Mouse (Mus musculus) CH12F3 (cell line): ENCODE data around the gene Gm20388.
"Not testable (repeated sequence)": the region's sequence is repeated elsewhere in the genome, so short reads cannot be mapped to it uniquely, and the experiment has no call there.

Experiments used
- in situ Hi-C: fragments of 300-500 bp; cut with MboI; formaldehyde crosslinking; loops from 2 replicates; pipeline ENCODE4 v1.14.3; 2020; ENCODE audit warnings: low sequenced_read_pairs

Gene Gm20388

GRCm38 (mm10) chr8:123190678-123191077, 3280.0 kb downstream of the Gm20388 start:
- in situ Hi-C loops = loop anchor here (10.0 kb wide), 2 partner anchors 56 to 286 kb away; no protein-coding TSS in a partner anchor

DNA sequence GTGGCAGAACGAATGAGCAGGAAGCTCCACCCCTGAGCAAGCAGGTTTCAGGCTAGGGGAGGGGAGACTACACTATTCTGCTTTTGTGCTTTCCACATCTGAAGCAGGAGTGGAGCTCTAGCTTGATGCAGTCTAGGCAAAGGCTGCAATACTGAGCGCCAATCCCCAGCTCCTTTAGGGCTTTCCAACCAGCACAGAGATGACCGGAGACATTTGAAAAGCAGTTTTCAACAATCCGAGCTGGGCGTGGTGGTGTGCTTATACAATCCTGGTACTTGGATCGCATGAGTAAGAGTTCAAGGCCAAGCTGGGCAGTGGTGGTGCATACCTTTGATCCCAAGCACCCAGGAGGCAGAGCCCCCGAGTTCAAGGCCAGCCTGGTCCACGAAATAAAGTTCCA, 3281.3 kb downstream of the Gm20388 start:
- in situ Hi-C loops = loop anchor here (10.0 kb wide), 2 partner anchors 57 to 287 kb away; no protein-coding TSS in a partner anchor

- in situ Hi-C loops = loop anchor here (10.0 kb wide), 2 partner anchors 59 to 289 kb away; no protein-coding TSS in a partner anchor
Measured at GRCm38 (mm10) chr8:123193771-123194170, 3283.1 kb downstream of the Gm20388 start.

- in situ Hi-C loops = loop anchor here (10.0 kb wide), 2 partner anchors 62 to 292 kb away; no protein-coding TSS in a partner anchor
Measured at GRCm38 (mm10) chr8:123197016-123197415, 3286.4 kb downstream of the Gm20388 start.

DNA sequence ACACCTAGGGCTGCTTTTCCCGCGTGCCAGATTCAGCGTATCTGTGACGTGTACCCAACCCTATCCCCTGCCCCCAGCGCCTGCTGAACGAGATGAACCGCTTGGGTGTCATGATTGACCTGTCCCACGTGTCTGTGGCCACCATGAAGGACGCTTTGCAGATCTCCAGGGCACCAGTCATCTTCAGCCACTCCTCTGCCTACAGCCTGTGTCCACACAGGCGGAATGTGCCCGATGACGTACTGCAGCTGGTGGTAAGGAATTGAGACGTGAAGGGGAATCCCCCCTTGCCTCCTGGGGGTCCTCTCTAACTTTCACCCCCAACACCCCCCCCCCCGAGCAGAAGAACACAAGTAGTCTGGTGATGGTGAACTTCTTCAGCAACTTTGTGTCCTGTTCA, 3289.2 kb downstream of the Gm20388 start:
- in situ Hi-C loops = loop anchor here (5.0 to 10.0 kb wide), 3 partner anchors 65 to 295 kb away; no protein-coding TSS in a partner anchor

DNA sequence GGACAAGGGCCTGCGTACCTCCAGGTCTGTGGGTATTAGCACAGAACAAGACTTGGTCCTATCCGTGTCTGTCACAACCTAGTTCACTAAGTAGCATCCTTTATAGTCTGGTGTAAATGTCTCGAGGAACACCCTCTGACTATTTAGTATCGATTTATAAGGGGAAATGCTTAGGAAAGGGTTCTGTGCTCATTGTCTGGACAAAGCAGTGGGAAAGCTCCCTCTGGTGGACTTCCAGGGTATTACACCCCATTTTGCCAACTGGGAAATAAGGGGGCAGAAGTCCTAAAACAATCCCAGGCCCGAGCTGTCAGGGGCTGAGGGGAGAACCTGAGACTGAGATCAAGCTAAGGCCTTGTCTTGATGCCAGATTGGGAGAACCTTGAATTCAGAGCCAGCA, 3291.6 kb downstream of the Gm20388 start:
- in situ Hi-C loops = loop anchor here (5.0 kb wide), 1 partner anchor 95 kb away; no protein-coding TSS in a partner anchor

GRCm38 (mm10) chr8:123203571-123203970, 3292.9 kb downstream of the Gm20388 start:
- in situ Hi-C loops = loop anchor here (5.0 kb wide), 1 partner anchor 96 kb away; no protein-coding TSS in a partner anchor

- in situ Hi-C loops = no loop called here
Measured at GRCm38 (mm10) chr8:123211876-123212275, 3301.2 kb downstream of the Gm20388 start.

GRCm38 (mm10) chr8:123212321-123213117, 3301.9 kb downstream of the Gm20388 start, which contains the start of the genes Chmp1a and Spata33:
Gene Chmp1a (minus strand): TSS chr8:123212763.
Gene Spata33 (plus strand): TSS chr8:123212832.
- in situ Hi-C loops = no loop called here

GRCm38 (mm10) chr8:123213118-123213772, 3302.6 kb downstream of the Gm20388 start:
- in situ Hi-C loops = no loop called here

DNA sequence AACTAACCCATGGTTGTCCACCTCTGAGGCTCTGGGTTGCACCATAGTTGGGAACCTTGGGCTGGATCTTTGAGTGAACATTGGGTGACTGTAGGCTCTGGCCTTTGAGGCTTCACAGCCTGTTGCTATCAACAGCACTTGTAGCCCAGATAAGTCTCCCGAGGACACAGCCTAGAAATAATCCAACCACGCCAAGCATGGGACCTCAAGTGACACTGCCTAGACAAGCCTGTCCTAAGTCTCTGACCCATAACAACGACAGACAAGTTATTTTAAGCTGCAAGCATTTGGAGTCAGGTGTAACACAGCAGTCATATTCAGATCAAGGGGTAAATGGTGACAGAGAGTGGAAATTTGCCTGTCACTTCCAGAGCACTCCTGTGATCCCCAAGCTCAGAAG, 3304.8 kb downstream of the Gm20388 start:
- in situ Hi-C loops = no loop called here

DNA sequence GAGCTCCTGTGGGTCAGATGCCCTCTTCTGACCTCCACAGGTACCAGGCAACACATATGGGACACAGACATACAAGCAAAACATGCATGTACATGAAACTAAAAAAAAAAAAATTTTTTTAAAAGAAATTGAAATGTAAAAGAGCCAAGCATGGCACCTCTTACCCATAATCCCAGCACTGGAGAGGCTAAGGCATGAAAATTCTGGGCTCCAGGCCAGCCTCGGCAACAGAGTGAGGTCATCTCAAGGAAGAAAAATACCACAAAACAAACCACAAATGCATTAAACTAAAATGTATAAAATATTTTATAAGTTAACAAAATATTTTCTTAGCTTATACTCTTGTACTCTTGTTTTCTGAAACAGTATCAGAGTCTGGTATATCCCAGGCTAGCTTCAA, 3310.3 kb downstream of the Gm20388 start:
- in situ Hi-C loops = no loop called here

- in situ Hi-C loops = no loop called here
Measured at GRCm38 (mm10) chr8:123224278-123225266, 3313.9 kb downstream of the Gm20388 start, which contains the start of gene Cdk10. Gene Cdk10 (plus strand): TSS chr8:123224842.

DNA sequence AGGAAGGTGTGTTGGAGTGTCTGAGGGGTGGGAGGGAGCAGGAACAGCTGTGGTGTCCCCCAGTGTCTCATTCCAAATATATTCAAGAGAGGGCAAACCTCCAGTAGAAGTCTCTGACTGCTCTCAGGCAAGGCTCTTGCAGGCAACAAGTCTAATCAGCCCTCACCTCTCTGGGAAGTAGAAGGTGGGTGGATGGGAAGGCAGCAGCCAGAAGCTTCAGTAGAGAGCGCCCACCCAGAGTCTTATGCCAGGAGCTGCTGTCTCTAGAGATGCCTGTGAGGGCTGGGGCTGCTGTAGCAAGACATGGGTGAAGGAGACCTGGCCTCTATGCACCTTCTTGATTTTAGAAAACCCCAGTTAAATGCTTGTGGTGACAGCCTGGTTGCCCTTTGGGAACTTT, 3317.8 kb downstream of the Gm20388 start:
- in situ Hi-C loops = no loop called here

- in situ Hi-C loops = not testable (repeated sequence)
Measured at GRCm38 (mm10) chr8:123230326-123230725, 3319.7 kb downstream of the Gm20388 start.

- in situ Hi-C loops = no loop called here
Measured at GRCm38 (mm10) chr8:123231742-123232141, 3321.1 kb downstream of the Gm20388 start.

GRCm38 (mm10) chr8:123232553-123232952, 3321.9 kb downstream of the Gm20388 start:
- in situ Hi-C loops = no loop called here

GRCm38 (mm10) chr8:123233300-123233699, 3322.7 kb downstream of the Gm20388 start:
- in situ Hi-C loops = no loop called here

GRCm38 (mm10) chr8:123233760-123234159, 3323.1 kb downstream of the Gm20388 start:
- in situ Hi-C loops = no loop called here

- in situ Hi-C loops = no loop called here
Measured at GRCm38 (mm10) chr8:123234918-123235519, 3324.4 kb downstream of the Gm20388 start.
